Mouse (Mus musculus) lung, adult 18-20 months (tissue): ENCODE measurements at regions not wholly inside any gene's neighbourhood (a gene's known extent, or its start where the extent isn't known, plus 50 kb on each side); places are given as distances from the start of the nearest gene placed in this dataset.

Experiments used
- DNase-seq, 2 experiments: peaks; one replicate each; pipeline ENCODE4 v3.0.0; 2022; ENCODE audit warnings: mixed read lengths in 2 of 2

DNA sequence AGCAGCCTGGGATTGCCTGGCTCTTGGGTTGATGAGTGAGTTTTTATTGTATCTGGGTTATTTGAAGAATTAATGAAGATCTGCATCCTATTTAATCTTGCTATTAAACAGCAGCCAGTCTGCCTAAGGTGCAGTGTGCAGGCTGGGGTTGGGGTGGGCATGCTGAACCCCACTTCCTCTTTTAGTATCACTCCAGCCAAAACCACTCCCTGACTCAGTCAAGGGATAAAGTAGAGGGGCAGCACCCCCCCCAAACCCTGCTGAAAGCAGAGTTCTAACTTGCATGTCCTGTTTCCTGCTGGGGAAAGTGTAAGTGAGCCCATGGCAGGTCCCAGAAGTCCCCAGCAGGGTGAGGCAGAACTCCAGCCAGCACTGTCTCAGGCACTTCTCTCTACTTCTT lies 292.7 kb upstream of the Rtl1 start:
- no peak for DNase-seq

DNA sequence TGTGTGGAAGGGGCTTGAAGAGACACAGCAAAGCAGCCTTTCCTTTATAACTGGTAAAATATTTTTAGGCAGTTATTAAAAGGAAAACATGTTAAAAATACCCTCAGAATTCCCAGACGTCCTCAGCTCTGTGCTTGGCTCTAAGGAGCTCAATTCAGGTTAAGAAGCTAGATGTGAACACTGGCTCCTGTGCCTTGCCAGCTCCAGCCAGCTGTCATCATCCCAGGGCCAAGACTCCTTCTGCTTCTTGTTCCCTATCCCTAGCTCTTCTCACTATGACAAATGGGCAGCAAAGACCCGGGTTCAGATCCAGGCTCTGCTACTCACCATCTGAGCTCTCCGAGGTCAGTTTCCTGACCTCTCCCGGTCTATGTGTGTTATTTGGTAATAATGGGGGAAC lies 293.5 kb upstream of the Rtl1 start:
- DNase-seq, result no peak

DNA sequence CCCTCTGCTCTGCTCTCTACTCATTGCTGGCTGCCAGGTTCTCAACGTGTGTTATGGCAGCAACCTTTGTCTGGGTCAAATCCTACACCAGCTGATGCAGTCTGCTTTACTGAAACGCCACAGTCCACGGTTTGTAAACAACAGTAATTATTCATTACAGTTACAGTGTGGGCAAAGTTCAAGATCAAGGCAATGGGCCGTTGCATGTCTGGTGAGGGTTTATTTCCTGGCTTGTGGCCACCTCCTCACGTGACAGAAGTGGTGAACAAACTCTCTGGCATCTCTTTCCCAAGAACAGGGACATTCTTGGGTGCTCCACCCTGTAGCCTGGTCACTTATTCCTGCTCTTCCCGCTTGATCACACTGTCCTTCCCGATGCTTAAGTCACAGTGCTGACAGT lies 295.3 kb upstream of the Rtl1 start:
- no peak for DNase-seq

DNA sequence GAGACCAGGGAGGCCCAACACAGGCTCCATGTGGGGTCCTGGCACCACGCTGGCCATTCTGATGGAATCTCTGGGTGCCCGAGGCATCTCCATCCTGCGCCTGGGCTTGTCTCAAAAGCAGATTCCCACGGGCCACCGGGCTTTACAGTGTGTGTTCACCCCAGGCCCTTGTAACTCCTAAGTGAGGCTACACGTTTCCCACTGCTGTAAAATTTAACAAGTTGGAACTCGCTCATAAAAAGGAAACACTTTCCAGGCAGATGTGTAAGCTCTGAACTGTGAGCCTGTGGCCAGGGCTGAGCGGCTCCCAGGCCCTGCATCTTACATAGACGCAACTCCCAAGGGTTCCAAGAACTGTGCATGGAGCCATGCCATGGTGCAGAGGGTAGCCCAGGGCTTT lies 296.3 kb upstream of the Rtl1 start:
- DNase-seq, result no peak

DNA sequence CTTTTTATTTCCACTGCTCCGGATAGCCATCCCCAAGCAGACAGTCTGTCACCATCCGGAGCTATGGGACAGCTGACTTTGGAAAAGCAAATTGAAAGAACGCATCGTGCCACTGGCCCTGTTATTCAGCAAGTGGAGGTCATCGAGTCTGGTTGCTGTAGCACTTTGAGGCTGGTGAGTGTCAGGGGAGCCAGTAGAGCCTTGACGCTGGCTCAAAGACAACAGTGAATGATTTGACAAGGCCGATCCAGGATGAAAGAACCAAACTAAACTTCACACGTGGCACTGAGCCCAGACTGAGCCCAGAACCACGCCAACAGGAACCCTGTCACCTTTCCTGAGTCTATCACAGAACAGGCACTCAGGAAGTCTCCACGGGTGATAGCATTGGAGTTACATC lies 296.8 kb upstream of the Rtl1 start:
- DNase-seq, result no peak

DNA sequence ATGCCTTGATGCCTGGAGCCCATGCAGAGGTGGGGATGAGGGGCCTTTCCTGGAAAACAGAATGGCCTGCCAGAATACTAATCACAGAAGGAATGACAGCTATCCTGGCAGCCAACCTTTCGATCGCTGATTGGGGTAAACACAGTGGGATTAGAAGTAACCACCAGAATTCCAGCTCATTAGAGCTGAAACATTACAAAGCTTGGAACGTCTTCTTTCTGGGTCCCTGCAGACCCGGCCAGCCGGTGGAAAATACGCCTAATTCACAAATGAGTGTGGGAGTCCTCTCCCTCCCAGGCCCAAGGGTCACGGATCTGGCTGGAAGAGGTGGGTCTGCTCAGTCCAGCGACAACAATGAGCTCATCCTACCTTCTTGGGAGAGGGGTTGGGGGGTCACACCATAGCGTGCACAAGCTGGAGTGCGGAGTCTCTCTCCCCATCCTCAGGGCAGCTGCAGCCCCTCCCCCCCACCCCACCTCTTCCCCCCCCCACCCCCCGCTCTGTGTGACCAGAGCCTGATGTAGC lies 297.8 kb upstream of the Rtl1 start:
- DNase-seq, result no peak

DNA sequence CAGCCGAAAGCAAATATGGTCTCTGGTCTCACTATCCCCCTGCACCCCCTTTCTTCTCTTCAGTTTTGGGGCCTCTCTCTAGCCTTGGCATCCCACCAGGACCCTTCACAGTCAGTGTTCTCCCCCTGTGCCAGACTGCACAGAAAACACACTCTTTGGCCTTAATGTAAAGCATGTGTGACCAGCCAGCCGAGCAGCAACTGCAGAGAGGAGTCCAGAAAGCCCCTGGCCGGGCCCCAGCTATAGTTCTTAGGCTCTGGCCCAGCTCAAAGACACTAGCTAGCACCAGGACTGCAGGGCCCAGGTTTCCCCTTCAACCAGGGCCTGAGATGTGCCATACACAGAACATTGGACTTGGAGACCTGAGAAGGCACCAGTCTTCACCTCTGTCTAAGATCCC lies 299.3 kb upstream of the Rtl1 start:
- no peak for DNase-seq

DNA sequence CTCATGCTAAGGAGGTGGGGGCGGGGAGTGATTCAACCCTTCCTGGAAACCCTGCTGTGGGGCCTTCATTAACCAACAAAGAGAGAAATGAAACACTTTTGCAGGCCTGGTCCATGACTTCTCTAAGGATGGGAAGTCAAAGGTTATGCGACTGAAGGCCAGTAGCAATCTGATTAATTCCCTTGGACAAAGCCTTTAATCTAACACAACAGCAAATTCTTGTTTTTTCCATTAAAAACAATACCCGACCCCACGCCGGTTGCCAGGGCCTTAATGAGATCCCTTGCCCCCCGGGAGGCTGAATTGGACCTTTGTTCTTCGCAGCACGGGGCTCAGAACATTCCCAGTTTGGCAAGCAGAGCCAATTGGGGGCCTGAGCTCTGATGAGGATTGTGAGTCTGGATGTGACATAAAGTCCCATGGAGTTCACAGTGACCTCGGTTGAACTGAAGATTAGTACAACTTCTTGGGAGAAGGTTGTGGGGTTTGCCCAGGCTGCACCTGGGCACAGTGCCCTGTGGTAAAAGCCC lies 310.9 kb upstream of the Rtl1 start:
- no peak for DNase-seq

DNA sequence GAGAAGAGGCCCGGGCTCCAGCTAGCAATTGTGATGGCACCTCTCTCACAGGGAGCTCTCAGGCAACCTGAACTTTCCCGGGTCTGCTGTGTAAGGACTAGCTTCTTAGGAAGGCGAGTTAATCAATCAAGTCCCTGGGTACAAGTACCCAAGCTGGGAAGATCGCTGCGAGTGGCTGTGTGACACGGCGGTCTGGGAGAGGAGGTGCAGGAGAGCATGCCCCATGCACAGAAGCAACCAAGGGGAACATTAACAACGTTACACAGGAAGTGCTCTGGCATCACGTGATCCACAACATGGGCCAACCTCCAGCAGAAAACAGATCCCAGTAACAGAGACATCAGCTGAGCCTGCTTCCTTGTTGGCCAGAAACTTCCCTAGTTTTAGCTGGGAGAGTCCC lies 311.4 kb upstream of the Rtl1 start:
- DNase-seq, result no peak

DNA sequence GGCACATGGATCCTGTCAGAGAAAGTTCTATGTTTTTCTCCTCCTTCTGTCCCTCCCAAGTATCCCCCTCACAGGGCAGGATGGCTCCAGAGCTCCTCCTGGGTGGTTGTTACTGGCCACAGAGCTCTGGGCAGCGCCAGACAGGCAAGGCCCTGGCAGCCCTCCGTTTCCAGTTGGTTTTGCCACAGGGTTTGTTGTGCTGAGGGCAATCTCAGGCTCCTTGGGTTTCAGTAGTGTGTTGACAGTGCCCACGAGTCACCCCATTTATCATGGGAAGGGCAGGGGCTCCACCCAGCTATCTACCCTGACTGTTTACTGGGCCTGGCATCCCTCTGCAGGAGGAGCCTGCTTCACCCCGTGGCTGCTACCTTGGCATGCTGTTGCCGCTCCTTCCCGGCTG lies 317.6 kb upstream of the Rtl1 start:
- DNase-seq, result no peak

DNA sequence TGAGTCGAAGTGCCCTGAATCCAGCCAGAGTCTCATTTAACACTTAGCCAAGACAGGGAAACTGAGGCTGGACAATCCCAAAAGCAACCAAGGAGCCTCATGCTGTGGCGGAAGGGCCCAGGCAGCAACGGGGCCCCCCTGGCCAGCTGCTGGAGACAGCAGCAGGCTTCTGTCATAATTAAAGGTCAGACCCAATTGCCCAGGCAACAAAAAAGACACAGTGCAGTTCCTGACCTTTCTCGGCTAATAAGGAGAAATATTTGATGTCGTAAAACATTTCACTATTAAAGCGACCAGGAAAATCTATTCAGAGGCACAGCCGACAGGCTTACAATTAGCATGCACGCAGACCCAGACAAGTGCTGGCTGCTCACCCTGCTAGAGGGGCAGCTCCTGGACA lies 318.8 kb upstream of the Rtl1 start:
- DNase-seq, result no peak

DNA sequence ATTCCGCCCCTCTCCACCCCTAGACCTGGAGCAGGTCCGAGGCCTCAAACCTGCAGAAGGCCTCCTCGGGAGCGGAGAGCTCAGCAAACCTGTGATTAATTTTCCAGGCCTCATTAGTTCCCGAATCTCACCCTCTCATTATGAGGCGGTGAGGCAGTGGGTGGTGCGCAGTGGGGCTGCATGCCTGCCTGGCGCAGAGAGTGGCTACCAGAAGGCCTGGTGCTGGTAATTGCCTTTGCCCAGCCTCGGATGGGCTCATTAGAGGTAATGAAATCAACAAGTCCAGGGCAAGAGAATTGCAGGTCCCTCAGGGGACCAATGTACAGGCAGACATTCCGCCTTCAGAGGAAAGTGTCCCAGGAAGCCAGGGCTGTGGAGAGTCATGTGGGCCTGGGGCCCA lies 322.0 kb upstream of the Rtl1 start:
- no peak for DNase-seq

DNA sequence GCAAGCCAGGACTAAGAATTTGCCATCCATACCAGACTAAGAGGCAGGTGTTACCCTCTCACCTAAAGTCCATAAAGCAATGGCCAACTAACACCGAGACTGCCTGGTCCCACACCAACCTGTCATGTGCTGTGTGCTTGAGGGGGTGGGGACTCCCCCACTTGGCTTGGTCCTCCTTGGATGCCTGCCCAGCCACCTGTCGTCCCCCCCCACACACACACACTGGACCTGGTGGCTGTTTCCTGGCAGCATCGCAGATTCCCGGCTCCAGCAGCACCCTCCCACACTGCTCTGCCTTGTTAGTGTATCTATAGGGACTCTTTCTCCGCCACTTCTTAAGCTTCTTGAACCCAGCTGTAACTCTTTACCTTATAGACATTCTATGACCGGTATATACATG lies 325.7 kb upstream of the Rtl1 start:
- no peak for DNase-seq

DNA sequence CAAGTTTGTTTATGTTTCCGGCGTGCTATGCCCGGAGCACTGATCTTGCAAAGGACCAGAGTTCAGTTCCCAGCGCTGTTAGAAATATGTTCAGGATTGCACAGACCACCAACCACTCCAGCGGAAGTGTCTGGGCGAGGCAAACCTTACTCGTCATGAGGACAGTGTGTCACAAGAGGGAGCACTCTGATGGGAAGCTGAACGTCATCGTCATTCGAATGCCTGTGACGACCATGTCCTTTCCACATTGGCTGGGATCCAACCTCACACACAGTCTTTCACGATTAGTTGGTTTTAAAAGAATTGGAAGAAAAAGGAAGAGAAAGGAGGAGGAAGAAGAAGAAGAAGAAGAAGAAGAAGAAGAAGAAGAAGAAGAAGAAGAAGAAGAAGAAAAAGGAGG lies 326.5 kb upstream of the Rtl1 start:
- no peak for DNase-seq

DNA sequence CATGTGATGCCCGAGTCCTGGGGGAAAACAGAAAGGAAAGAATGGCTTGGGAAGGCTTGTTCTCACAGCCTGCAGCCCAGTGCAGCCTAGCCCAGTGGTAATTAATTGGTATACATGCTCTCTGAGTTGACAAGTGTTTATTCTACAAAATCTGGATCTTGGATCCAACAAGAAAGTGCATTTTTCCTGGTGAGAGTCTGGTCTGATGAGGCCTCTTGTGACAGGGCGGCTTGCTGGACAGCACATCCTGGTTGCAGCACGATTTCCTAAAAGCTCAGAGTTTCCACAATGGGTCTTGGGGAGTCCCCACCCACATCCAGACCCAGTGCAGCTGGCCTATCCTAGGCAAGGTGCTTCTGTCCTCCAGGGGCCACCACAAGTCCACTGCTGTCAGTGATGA lies 332.7 kb upstream of the Dio3 start:
- DNase-seq, result no peak

DNA sequence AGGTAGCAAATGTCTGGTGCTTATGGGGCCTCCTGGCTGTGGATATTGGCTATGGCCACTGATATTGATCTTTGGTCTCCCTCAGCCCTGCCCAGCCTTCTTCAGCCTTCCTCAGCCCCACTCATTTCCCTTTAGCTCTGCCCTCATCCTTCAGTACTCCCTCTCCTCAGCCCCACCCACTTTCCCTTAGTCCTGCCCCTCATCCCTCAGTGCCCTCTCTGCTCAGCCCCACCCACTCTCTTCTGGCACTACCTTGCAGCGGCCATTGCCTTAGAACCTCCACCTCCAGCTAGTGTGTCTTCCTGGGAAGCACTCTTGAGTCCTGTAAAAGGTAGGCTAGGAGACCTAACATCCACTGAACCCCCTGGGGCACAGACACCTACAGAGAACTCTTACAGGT lies 331.9 kb upstream of the Dio3 start:
- no peak for DNase-seq

DNA sequence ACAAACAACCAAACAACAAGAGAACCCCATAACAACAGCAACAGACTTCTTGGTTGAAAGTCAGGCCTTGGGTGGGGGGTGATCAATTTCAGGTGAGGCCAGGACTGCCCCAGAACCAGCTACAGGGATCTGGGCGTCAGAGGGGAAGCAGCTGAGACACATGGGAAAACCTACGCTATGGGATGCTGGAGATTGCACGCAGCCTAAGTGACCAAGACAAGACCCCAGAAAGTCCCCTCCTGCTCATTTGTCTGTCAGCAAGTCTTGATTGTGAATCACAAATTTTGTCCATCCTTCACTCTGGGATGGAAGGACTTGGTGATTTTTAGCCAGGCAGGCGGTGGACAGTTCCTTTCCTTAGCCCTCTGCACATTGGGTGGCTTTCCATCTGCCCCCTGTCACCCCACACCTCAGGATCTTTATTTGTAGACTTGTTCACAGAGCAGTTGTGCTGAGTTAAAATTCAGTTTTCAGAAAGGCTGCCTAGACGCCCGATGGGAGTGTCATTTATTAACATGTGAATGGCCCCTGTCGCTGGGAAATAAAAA lies 330.9 kb upstream of the Dio3 start:
- DNase-seq, result no peak

DNA sequence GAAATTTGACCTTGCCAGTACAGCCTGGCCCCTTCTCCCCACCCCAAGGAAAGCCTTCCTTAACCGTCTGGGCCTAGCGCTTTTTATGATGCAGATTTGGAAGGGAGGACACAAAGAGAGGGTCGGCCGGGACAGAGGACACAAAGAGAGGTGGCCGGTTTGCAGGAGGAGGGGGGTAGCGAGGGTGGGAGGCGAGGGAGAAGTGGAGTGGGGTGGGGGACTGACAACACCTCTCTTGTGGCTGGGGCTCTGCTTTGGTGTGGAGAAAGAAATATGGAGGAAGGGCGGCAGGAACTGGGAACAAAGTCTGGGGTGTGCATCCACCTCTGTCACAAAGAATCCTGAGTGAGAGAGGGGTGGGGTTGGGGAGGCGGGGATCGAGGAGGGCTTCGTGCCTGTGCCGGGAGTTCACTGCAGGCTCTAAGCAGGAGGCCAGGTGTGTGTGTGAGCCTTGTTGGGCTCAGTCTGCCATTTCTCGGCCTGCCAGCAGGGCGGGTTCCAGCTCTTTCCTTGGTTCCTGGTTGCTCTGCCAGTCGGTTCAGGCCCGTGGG lies 330.4 kb upstream of the Dio3 start:
- no peak for DNase-seq

DNA sequence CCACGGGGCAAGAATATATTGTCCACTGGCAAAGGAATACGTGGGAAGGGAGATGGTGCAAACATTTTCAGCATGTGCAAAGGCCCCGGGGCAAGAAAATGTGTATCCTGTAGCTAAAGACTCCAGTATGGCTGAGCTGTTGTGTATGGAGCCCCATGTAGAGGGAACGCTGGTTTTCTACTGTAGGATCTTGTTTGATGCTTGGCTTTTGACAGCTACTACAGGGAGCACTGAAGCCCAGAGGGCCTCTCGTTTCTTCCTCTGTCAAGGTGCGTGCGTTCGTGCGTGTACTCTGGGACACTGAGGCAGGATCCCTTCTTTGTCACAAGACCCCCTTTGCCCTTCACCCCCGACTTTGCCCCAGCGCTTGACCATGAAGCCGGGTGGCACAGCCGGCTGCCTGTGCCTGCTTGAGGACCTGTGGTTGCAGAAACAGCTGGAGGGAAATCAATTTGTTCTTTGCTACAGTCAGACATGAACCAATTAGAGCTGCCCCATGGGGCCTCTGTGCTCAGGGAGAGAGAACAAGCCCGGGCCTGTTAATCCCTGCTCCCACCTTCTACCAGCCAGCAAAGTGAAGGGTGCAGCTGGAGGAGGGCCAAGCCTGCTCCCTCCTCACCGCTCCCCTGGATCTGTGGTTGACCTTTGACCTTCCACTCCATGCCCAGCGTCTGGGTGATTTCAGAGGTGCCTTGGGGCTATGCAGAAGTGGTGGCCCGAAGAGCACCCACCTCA lies 329.5 kb upstream of the Dio3 start:
- DNase-seq, result no peak

DNA sequence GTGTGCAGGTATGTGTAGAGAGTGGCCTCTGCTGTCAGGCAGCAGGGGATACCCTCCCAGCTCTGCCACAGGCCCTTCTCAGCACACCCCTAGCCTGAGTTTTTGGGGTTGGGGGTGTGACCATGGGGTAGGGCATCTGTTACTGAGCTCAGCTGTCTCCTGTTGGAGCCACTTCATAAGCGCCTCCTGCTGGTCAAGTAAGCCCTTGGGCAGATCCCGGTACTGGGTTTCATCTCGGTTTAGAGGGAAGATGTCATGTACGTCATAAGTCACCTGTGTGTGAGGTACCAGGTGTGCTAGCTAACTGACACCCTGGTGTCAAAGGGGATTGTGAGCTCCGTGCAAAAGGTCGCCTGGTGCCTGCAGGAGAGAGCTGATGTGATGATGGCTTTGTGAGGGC lies 328.2 kb upstream of the Dio3 start:
- no peak for DNase-seq

DNA sequence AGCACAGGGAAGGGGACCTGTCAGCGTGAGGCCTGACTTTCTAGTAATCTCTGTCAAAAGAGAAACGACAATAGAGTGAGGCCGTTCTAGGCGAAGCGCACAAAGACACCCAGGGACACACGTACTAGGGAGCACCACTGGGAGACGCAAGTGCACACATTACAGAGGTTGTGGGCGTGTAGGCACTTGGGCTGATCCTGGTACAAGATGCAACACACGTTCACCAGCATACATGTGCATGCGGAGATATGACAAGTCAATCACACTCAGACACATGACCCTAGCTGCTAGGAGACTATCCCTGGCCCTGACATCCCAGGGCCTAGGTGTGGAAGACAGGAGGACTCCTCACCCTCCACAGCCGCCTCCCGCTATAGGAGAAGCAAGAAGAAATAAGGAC lies 327.4 kb upstream of the Dio3 start:
- DNase-seq, result no peak

DNA sequence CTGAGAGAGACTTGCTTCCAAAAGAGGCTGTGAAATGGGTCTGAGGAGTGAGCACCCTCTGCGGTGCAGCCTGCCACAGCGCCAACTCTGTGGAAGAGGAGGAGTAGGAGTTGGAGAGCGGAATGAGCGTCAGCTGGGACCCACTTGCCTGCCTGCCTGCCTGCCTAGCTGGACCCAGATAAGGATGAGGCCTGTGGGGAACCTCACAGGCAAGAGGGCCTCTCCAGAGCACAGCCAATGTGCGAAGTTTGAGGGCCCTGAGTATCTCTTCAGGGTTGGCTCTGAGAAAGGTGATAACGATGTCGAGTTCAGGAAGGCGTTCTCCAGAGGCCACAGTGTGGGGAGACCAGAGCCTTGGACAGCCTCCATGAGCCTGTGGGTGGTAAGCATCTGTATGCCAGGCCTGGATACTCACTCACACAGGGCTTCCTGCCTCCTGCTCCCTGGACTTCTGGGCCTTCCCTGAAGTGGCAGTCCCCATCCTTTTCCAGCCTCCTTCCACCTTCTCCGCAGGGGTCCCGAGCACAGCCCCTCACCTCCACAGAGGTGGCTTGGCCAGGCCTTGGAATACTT lies 326.9 kb upstream of the Dio3 start:
- DNase-seq, result no peak

DNA sequence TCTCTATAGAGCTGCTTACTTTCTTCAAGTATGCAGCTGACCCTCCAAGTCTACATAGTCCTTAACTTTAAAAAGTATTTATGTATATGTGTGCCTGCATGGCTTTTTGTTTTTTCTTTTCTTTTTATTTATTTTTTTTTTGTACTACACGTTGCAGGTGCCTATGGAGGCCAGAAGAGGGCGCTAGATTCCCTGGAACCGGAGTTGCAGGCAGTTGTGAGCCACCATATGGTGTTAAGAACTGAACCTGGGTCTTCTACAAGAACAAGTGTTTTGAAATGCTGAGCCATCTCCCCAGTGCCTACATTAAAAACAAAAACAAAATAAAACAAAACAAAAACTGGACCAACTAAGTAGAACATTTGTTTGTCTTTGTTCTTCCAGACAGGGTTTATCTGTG lies 325.9 kb upstream of the Dio3 start:
- no peak for DNase-seq

DNA sequence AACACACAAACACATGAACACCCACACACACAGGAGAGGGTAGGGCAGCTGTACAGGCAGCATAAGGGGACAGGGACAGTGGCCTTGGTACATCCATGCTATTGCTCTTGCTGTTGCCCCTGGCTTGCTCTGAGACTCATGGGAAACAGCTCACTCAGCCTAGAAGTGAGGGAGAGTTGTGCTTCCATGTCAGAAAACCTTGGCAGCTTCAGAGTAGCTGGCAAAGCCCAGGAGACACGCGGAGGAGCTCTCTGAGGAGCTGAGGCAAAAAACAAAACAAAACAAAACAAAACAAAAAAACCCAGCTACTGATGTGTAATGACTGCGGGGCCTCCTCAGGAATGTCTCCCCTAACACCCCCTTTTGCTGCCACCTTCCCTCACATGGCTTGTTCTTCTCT lies 321.6 kb upstream of the Dio3 start:
- DNase-seq, result no peak
